Mouse (Mus musculus): ENCODE measurements around the gene Napsa. TPM values are rescaled to one million over a fixed set of nuclear protein-coding genes. Genes with fewer than 3 reads are reported as not detected.

Gene Napsa
- polyA plus RNA-seq, 1 experiment from 2014 or later: 2.8 TPM

Small RNA genes within 50 kb of the gene (microRNA-seq; reads per million reads assigned to microRNA genes)
- gene Mir7053: not detected

Other genes starting within 250 kb of the Napsa start
- gene Syt3, start 188.3 kb upstream of the Napsa start, polyA plus RNA-seq (2014; fragmentation: Nextera tagmentation; extraction: Ambion mirVana): 1.6 and 2.0 TPM in 2 replicates
- 1.2 and 1.3 TPM in 2 replicates for gene 1700008O03Rik, start 186.6 kb upstream of the Napsa start, polyA plus RNA-seq (2014; fragmentation: Nextera tagmentation; extraction: Ambion mirVana)
- 1.2 and 2.1 TPM in 2 replicates for gene Lrrc4b, start 143.4 kb upstream of the Napsa start, polyA plus RNA-seq (2014; fragmentation: Nextera tagmentation; extraction: Ambion mirVana)
- gene Aspdh, start 107.0 kb upstream of the Napsa start, polyA plus RNA-seq (2014; fragmentation: Nextera tagmentation; extraction: Ambion mirVana): 0.52 and 1.1 TPM in 2 replicates
- gene Josd2, start 104.4 kb upstream of the Napsa start, polyA plus RNA-seq (2014; fragmentation: Nextera tagmentation; extraction: Ambion mirVana): 76.7 and 82.1 TPM in 2 replicates
- gene Emc10, start 75.9 kb upstream of the Napsa start, polyA plus RNA-seq (2014; fragmentation: Nextera tagmentation; extraction: Ambion mirVana): 113 and 116 TPM in 2 replicates
- 11.6 and 17.9 TPM in 2 replicates for gene Fam71e1, start 75.8 kb upstream of the Napsa start, polyA plus RNA-seq (2014; fragmentation: Nextera tagmentation; extraction: Ambion mirVana)
- 0.39 and 0.43 TPM in 2 replicates for gene Mybpc2, start 47.7 kb upstream of the Napsa start, polyA plus RNA-seq (2014; fragmentation: Nextera tagmentation; extraction: Ambion mirVana)
- gene Spib, start 40.3 kb upstream of the Napsa start, polyA plus RNA-seq (2014; fragmentation: Nextera tagmentation; extraction: Ambion mirVana): not detected in 2 replicates
- gene Pold1, start 23.5 kb upstream of the Napsa start, polyA plus RNA-seq (2014; fragmentation: Nextera tagmentation; extraction: Ambion mirVana): 54.3 and 56.6 TPM in 2 replicates
- 63.2 and 66.7 TPM in 2 replicates for gene Nr1h2, start 18.4 kb upstream of the Napsa start, polyA plus RNA-seq (2014; fragmentation: Nextera tagmentation; extraction: Ambion mirVana)
- gene Kcnc3, start 18.3 kb downstream of the Napsa start, polyA plus RNA-seq (2014; fragmentation: Nextera tagmentation; extraction: Ambion mirVana): 0.39 and 0.57 TPM in 2 replicates
- 14.0 and 15.8 TPM in 2 replicates for gene Myh14, start 98.5 kb downstream of the Napsa start, polyA plus RNA-seq (2014; fragmentation: Nextera tagmentation; extraction: Ambion mirVana)
- gene Izumo2, start 136.4 kb downstream of the Napsa start, polyA plus RNA-seq (2014; fragmentation: Nextera tagmentation; extraction: Ambion mirVana): not detected in 2 replicates
- 32.9 and 34.7 TPM in 2 replicates for gene Vrk3, start 176.0 kb downstream of the Napsa start, polyA plus RNA-seq (2014; fragmentation: Nextera tagmentation; extraction: Ambion mirVana)
- 1.9 and 3.0 TPM in 2 replicates for gene Zfp473, start 178.7 kb downstream of the Napsa start, polyA plus RNA-seq (2014; fragmentation: Nextera tagmentation; extraction: Ambion mirVana)
- gene Nup62, start 243.7 kb downstream of the Napsa start, polyA plus RNA-seq (2014; fragmentation: Nextera tagmentation; extraction: Ambion mirVana): 54.2 and 56.6 TPM in 2 replicates
- gene Il4i1, start 244.0 kb downstream of the Napsa start, polyA plus RNA-seq (2014; fragmentation: Nextera tagmentation; extraction: Ambion mirVana): 1.2 and 3.0 TPM in 2 replicates
- gene Atf5, start 244.3 kb downstream of the Napsa start, polyA plus RNA-seq (2014; fragmentation: Nextera tagmentation; extraction: Ambion mirVana): 3.1 and 4.4 TPM in 2 replicates

All from stomach, embryonic 14.5 days (tissue).